Mouse (Mus musculus): ENCODE data around the gene Cux2.

The Cux2 gene

GRCm38 (mm10) chr5:121820161-121820560 lies 229.7 kb downstream of the Cux2 start:
- DNase-seq (ENCODE audit: low read depth, low spot score), result peak; percentile 81

- no peak for DNase-seq (ENCODE audit: low read depth, low spot score)
Measured at GRCm38 (mm10) chr5:121819559-121819958, 230.3 kb downstream of the Cux2 start.

GRCm38 (mm10) chr5:121818862-121819261 lies 231.0 kb downstream of the Cux2 start:
- DNase-seq (ENCODE audit: low read depth, low spot score), result no peak

GRCm38 (mm10) chr5:121818401-121818800 lies 231.5 kb downstream of the Cux2 start:
- DNase-seq (ENCODE audit: low read depth, low spot score), result no peak

- DNase-seq (ENCODE audit: low read depth, low spot score), result no peak
Measured at GRCm38 (mm10) chr5:121817551-121817950, 232.4 kb downstream of the Cux2 start.

- no peak for DNase-seq (ENCODE audit: low read depth, low spot score)
Measured at GRCm38 (mm10) chr5:121816611-121817010, 233.3 kb downstream of the Cux2 start.

GRCm38 (mm10) chr5:121815867-121816380 lies 234.0 kb downstream of the Cux2 start:
- no peak for DNase-seq (ENCODE audit: low read depth, low spot score)

GRCm38 (mm10) chr5:121815067-121815466 lies 234.8 kb downstream of the Cux2 start:
- DNase-seq (ENCODE audit: low read depth, low spot score), result peak; percentile 87

GRCm38 (mm10) chr5:121813744-121814143 lies 236.2 kb downstream of the Cux2 start:
- DNase-seq (ENCODE audit: low read depth, low spot score), result no peak

GRCm38 (mm10) chr5:121812526-121813243 lies 237.2 kb downstream of the Cux2 start:
- no peak for DNase-seq (ENCODE audit: low read depth, low spot score)

GRCm38 (mm10) chr5:121811485-121811931 lies 238.4 kb downstream of the Cux2 start:
- DNase-seq (ENCODE audit: low read depth, low spot score), result no peak

GRCm38 (mm10) chr5:121810331-121811151 lies 239.4 kb downstream of the Cux2 start:
- no peak for DNase-seq (ENCODE audit: low read depth, low spot score)

GRCm38 (mm10) chr5:121809667-121810224 lies 240.2 kb downstream of the Cux2 start:
- no peak for DNase-seq (ENCODE audit: low read depth, low spot score)

GRCm38 (mm10) chr5:121808202-121808601 lies 241.7 kb downstream of the Cux2 start:
- no peak for DNase-seq (ENCODE audit: low read depth, low spot score)

- peak; percentile 67 for DNase-seq (ENCODE audit: low read depth, low spot score)
Measured at GRCm38 (mm10) chr5:121807186-121807585, 242.7 kb downstream of the Cux2 start.

All from 3T3-L1 (cell line).